Mouse (Mus musculus): Measurements from ENCODE around the gene B4galt4.

- TF ChIP-seq CTCF (IDR thresholded peaks at IDR 0.05; ENCODE audit: extremely low read depth, insufficient read depth, low read length) (no peak), POLR2A (IDR thresholded peaks at IDR 0.05; ENCODE audit: extremely low read depth, insufficient read depth, low read length) (no peak)
Observed at GRCm38 (mm10) chr16:38711245-38711644, 30.8 kb upstream of the B4galt4 start.

Measured in cortical plate, adult 2 months (tissue).